Mouse (Mus musculus): ENCODE data around the gene Clock.

- TF ChIP-seq CTCF (IDR thresholded peaks at IDR 0.05; ENCODE audit: borderline replicate concordance, extremely low read depth, insufficient read depth, insufficient read length) (no peak), POLR2A (IDR thresholded peaks at IDR 0.05; ENCODE audit: borderline replicate concordance, extremely low read depth, insufficient read depth, insufficient read length, poor library complexity, severe bottlenecking) (no peak)
These were observed 128.2 kb downstream of the Clock start for GRCm38 (mm10) chr5:76176411-76176810.

All from brain, embryonic 14.5 days (tissue).